Mouse (Mus musculus) spleen, adult 2 months (tissue): Measurements from ENCODE around the gene Dtnb.

Experiments
- CTCF ChIP-seq: fragments of 200-500 bp; IDR thresholded peaks from 2 replicates; pipeline ENCODE4 v1.5.1; 2011; ENCODE audit warnings: mild to moderate bottlenecking, inconsistent platforms; ENCODE audit not compliant: insufficient read depth, insufficient read length, insufficient replicate concordance; ENCODE audit errors: extremely low read depth
- POLR2A ChIP-seq: fragments of 200-500 bp; IDR thresholded peaks from 2 replicates; pipeline ENCODE4 v1.6.1; 2011; ENCODE audit warnings: low read depth, low read length, inconsistent platforms

GRCm38 (mm10) chr12:3778286-3778685, 206.1 kb downstream of the Dtnb start:
- TF ChIP-seq CTCF (no peak), POLR2A (no peak)
